Mouse (Mus musculus): ENCODE measurements around the gene Ifitm7.
A peak's percentile ranks its signal among the peaks of the same experiment; 100 is the strongest.
"Not testable (repeated sequence)": the region's sequence is repeated elsewhere in the genome, so short reads cannot be mapped to it uniquely, and the experiment has no call there.

The Ifitm7 gene

DNA sequence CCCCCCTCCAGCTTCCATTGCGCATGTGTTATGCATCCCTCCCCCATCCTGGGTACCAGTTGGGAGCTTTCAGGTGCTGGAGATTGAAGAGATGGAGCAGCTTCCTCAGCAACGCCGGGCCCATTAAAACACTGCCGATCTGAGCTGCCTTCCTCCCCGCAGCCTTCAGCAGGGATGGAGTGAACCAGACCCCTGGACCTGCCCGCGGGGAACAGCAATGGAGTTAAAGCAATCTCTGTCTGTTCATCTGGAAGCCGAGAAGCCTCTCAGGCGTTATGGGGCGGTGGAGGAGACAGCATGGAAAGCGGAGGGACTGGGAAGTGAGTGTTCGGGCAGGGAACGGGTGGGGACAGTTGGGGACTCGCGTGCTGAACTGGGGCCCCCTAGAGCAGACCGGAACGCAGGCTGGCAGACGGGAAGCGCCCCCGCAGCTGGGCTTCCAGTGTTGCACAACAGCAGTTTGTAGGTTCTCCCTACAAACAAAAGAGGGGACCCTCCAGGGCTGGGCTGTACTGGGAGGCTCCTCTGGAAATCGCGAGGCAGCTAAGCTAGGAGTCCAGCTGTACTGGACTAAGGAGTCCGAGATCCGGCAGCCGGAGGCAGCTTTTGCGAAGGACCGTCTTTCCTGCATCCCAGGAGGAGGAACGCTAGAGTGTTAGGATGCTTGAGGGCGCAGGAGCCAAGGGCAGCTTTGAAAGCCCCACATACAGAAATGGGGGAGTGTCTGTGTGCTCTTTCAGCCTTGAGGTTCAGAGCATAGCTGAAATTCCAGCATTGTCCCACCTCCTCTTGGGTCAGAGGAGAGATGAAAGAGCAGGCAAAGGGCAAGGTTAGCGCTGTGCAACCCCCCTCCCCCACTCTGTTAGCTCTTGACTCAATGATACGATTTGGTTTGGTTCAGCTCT is at the start of gene Ifitm7, which contains the start of gene 2900011O08Rik:
Gene Ifitm7 (minus strand): TSS at position 315 of the 905 bp plus-strand sequence.
Gene 2900011O08Rik (plus strand): TSS at position 31 of the 905 bp plus-strand sequence.
- DNase-seq, result no peak

DNA sequence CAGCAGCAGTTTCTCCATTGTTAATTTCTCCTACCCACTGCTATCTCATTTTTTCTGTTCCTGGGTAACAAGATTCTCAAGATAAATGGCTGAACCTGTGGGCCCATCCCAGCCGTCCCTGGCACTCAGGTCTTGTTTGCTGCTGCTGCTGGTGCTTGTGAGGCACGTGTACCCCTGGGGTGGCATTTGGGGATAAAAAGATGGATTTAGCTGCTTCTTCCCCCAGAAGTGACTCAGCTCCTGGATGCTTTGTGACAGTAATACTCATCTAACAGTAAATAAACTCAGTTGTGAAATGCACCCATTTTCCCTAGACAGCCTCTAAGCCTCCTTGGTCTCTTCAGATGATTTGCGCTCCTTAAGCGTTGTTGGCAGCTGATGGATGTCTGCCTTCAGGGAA is 46.4 kb upstream of the Ifitm7 start:
- DNase-seq, result no peak

DNA sequence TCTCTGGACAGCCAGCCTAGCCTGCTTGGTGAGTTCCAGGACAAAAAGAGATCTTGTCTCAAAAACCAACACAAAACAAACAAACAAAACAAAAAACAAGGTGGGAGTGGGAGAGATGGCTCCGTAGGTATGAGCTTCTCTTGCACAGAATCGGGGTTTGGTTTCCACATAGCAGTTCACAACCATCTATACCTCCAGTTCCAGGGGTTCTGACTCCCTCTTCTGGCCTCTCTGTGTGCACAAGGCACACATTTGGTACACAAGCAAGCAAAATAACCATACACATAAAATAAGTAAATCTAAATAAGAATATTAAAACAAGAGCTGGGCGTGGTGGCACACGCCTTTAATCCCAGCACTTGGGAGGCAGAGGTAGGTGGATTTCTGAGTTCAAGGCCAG is 44.0 kb upstream of the Ifitm7 start:
- no peak for DNase-seq

DNA sequence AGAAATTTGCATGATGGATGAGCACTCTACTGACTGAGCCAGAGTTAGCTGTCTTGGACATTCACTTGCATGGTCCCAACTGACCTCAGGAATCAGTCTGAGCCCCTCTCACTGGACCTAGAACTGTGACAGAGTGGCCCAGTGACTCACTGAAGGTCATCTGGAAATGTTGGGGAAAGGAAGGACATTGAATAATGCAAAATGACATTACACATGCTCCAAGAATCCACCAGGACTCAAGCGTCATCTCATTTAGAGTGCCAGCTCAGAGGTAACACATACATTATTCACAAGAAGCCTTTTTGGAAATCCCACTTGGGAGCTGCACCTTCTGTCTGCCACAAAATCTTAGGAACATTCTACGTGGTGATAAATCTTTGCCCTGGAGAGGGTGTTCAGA is 43.2 kb upstream of the Ifitm7 start:
- no peak for DNase-seq

DNA sequence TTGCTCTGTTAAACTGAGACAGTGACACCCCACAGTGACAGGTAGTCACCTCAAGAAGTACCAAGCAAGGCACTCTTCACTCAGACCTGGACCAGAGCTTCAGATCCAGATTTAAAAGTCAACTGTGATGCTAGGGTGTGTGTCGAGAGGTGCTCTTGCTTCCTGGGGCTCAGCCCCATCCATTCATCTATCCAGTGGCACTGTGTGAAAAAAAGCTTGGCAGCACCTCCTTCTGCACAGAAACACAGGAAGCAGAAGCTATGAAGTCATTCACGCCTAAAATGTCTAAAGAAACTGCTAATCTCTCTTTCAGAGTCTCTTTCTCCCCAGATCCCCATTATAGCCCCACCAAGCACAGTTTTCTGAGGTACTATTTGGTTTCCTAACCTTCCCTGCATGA is 42.4 kb upstream of the Ifitm7 start:
- DNase-seq, result no peak

DNA sequence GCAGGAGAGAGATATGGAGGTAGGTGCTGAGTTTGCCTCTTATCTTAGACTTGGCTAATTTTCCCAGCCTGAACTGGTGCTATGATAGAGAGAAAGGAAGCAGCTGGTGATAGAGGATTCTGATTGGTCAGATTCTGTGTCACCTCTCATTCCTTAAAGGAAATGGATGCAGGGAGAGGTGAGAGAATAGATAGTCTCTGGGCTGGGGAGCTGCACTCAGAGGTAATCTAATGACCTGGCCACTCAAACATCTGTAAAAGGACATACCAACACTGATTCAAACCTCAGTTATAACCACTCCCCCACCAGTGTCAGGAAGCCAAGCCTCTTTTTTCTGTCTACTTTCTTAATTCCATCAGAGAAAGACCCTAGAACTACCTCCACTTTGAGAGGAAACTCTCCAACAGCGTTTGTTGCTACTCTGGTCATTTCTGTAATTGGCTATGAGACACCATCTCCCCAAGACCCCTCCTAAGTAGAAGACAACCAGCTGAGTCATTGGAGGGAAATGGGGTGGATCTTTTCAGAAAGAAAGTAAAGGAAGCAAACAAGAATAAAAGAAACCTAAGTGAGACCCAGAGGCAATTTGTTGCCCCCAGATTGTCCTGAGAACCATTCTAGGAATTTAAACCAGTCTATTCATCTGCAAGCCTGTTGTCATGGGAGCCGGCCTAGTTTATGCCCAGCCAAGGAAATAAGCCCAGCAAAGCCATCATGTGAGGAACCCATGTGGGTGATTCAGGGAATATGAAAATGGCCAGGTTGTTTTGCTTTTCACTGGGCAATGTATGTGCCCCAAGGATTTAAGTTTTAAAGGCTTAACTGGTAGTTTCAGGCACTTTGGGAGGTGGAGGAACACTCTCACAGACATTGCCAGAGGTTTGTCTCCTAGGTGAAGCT is 38.7 kb upstream of the Ifitm7 start:
- no peak for DNase-seq

DNA sequence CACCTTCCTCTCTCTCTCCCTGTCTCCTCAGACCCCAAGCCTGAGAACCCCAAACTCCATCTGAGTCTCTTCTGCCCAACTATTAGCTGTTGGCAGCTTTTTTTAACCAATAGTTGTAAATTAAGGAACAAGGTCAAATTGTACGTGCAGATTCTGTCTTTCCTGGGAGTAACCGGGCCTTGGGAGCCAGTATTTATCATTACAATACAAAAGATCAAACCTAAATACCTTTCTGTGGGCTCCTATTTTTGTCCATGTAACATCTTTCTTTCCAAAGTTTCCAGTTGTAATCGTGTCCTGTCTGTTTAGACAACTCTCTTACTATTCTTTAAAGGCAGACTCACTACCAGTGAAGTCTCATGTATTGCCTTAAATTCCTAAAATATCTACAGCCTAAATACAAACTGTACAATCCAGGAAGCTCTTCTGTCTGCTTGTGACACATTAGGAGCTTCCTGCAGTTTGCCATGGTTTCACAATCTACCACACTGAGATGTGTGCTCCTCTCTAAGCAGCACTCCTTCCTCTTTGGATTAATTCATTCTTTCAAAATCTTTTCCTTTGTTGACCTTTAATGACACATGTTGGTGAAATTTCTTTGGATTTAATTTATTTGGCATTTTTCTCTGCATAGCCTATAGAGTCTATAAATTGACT is 34.6 kb upstream of the Ifitm7 start:
- no peak for DNase-seq

DNA sequence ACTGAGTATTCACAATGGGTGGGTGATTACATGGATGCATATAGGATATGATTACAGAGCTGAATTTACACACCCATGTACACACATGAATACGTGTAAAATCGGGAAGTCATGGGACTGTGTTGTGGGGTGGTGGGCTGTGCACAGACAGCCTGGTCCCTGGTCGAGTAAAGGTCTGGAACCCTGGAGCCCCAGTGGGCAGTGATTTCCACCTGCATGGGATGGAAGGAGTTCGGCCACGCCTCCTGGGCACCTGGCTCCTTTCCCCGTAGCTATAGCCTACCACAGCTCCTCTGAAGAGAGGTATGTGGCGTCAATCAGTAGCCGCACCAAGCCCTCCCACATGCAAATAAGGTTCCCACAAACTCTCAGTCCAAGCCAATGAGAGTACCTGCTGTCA is 30.6 kb upstream of the Ifitm7 start:
- DNase-seq, result no peak

DNA sequence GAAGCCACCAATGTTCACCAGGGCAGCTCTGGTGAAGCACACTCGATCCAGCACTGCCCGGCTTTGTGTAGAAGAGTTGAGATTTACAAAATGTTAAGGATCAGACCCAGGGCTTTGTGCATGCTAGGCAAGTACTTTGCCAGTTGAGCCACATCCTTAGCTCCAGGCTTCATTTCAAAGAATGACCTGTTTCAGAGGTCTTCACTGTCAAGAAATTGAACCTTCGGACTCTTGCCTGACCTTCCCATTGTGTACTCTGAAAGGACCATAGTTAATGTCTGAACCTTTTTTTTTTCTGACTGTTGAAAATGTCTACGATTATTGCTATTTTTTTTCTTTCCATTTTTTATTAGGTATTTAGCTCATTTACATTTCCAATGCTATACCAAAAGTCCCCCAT is 23.3 kb upstream of the Ifitm7 start:
- no peak for DNase-seq

DNA sequence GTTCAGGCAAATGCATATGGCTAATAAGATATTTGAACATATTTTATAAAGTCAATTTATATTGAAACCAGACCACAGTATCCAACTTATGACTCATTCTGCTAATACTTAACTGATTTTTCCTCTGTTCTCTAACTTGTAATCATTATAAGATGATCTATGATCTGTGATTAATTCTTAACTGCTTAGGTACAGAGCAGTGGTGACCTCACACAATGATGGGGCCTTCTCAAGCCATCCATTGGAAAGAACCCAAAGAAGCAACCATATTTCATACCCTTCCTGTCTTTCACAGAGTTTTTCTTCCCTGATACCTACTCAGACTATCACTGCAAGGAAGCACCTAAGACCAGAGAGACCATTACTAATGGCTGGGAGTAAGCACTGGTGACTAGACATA is 22.0 kb upstream of the Ifitm7 start:
- DNase-seq, result no peak

DNA sequence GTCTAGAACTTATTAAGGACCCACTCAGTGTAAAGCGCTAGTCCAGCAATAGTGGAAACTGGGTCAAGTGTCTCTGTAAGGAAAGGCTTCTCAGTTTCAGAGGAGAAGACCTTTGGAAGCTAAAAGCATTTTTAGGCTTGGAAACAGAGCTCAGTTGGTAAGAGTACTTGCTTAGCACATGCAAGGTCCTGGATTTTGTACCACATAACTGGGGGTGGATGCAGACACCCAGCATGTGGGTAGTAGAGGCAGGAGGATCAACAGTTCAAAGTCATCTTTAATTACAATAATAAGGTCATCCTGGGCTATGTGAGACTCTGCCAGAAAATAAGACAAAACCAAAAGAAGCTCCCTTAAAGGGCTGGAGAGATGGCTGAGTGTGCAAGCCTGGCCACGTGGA is 21.4 kb upstream of the Ifitm7 start:
- no peak for DNase-seq

DNA sequence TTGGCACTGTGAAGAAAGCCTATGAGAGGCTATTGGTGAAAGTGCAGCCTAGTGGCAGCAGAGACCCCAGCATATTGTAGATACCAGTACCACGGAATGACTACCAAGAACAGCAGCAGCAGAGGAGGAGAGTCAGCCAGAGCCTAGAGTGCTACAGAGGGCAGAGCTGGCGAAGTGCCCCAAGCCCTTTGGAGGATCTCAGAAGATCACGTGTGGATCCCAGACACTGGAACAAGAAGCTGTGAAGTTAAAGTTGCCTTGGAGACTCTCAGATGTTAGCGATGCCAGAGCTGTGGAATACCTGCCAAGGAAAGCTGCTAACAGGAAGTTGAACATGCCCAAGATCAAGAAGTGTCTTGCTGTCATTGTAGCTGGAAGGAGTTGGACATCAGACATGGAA is 18.6 kb upstream of the Ifitm7 start:
- no peak for DNase-seq

DNA sequence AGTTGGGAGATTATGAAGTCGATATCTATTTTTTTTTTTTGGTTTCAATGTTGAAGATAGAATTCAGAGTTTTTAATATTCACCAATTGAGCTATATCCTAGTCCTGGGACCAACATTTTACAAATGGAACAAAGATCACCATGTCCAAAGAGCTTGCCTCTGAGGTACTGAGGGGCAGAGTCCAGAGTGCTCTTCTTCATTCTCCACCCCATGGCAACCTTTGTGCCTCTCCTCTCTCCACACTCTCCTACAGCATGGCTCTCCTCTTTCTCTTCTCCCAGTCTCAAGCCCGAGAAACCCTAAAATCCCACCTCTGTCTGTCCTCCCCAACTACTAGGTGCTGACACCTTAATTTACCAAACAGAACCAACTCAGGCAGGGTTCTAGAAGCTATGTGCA is 18.0 kb upstream of the Ifitm7 start:
- DNase-seq, result no peak

DNA sequence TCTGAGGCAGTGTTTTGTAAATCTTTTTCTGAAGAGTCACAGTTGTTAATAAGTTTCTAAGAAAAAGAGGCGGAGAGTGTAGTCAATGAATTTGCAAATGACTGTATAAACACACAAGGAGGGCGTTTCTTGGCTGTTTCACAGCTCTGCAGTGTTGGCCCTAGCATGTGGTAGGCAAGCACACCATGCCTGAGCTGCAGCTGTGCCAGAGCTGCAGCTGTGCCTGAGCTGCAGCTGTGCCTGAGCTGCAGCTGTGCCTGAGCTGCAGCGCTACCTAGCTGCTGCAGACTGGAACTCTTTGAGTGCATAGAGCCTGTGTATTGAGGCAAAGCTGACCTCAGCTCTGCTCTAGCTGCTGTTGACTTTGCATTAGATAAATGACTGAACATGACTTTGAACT is 17.5 kb upstream of the Ifitm7 start:
- DNase-seq, result peak in 1 of 2 experiments; percentile 19

DNA sequence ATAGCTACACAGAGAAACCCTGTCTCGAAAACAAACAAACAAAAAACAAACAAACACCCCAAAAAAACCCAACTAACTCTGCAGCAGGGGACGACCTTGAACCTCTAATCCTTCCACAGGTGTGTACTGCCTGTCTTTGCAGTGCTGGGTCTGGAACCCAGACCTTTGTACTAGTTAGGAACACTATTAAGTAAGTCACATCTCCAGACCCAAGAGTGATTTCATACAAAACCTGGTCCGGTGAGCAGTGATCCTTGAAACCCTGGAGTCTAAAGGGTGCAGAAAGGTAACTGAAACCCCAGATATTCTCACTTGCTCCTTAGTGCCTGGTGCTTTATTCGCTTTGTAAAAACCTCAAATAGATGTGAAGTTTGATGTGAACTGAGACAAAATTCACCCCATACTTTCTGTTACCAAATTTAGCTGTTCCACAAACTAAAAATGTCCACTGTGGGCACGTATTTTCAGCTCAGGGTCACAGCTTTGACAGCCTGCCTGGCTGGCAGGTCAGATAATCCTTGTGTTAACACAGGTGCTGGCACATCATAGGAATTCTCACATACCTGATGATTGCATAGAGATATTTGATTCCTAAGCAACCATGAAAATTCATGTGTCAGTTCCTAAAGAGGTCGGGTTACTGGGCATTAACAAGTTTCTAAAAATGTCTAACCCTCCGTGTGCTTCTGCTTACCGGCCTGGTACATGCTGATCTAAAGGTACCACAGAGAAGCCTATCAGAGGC is 16.9 kb upstream of the Ifitm7 start:
- DNase-seq, result no peak

DNA sequence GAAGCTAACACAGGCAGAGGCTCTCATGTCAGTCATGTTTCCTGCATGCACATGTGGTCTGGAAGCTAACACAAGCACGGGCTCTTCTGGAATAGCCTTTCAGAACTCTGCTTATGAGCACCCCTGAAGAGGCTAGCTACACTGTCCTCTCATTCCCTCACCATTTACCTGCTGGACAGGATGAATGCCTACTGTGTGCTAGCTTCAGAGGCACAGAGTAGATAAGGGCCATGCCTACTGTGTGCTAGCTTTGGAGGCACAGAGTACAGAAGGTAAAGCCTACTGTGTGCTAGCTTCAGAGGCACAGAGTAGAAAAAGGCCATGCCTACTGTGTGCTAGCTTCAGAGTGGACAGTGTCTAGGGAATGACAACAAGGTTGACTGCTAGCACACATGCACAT is 7.8 kb upstream of the Ifitm7 start:
- no peak for DNase-seq

DNA sequence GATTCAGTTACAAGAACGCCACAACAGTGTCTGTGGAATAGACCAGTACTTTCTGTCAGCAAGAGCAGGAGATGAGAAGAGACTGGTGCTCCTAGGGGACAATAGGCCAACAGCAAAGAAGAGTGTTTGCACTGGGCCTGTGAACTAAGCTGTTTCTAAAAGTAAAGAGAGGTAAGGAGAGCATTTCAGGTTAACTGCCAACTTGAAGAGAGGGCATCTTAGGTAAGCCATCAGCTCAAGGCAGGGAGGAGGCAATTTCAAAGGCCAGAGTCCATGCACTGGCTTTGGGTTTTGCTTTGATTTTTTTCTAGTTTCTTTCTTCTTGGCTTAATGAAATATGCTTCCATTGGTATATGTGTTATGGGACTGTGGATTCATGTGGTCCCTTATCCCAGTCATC is 7.4 kb upstream of the Ifitm7 start:
- no peak for DNase-seq

DNA sequence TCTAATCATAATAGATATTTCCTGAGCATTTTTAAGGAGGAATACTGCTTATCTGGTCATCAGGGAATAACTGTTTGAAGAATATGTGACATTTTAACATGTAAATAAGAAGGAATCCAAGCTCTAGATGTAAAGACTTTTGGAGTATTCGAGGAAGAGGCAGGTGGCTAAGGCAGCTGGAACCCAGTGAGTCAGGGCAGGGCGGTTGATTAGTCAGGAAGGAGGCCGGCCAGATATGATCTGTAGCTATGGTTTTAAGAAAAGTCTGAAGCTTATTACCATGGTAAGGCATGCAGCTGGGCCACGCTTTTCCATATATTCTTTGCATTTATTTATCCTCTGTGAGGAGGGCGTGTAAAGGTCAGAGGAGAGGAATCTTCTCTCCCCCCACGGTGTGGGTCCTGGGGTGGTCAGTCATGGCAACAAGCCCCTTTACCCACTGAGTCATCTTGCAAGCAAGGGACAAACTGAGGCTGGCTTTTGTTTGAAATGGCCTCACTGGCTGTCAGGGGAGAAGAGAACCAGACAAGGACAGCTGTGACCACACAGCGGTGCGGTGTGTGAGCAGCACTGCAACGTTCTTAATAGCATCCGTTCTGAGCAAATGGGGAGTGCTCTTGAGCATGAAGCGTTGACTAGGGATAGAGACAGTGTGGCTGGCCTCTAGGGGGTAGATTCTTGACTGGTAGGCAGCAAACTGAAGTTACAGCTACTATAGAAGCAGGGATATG is 6.0 kb upstream of the Ifitm7 start:
- DNase-seq, result no peak

DNA sequence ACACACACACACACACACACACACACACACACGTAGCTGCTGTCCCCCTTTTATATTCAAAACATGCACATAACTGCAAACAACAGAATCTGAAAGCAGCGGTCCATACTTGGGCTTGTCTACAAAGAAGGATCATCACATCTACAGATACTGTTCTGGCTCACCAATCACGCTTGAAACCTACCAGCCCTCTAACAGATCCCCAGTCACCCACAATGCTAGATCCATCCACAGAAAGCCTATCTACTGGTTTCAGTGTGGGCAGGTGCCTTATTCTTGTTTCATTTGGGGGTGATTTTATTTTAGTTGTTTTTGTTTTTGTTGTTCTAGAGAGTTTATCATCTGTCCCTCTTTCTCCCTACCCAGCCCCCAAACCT is 503 bp downstream of the Ifitm7 start:
- no peak for DNase-seq

DNA sequence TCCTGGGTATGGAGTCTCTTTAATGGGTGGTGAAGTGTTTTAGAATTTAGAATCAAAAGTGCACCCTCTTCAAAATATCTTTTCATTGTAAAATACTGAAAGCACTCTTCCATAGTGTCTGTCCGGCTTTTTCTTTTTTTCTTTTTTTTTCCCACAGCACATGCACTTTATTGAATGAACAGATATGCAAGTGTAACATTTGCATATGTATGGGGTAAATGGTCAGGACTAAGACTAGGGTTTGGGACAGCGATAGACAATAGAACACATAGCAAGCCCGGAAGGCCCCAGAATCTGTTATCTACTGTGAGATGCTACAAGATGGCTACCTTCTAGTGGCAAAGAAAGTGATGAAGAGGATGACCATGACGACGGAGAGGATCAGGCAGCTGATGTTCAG is 3.5 kb downstream of the Ifitm7 start:
- DNase-seq, result no peak

DNA sequence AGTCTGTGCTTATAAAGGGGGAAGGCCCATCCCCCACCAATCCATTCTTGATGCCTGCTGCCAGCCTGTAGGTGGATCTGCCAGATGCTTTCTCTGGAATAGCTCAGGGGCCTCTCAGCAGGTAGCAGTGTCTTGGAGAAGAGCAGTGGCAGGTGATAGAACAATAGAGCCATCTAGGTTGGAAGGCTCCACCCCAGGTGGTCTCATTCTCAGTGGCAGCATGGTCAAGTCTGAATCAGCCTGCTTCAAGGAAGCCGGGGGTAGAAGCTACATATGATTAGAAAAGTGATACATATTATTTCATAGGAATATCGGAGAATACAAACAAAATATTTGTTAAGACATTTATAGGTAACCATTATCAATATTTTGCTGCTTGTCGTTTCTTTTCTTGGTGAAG is 5.0 kb downstream of the Ifitm7 start:
- DNase-seq, result not testable (repeated sequence)

DNA sequence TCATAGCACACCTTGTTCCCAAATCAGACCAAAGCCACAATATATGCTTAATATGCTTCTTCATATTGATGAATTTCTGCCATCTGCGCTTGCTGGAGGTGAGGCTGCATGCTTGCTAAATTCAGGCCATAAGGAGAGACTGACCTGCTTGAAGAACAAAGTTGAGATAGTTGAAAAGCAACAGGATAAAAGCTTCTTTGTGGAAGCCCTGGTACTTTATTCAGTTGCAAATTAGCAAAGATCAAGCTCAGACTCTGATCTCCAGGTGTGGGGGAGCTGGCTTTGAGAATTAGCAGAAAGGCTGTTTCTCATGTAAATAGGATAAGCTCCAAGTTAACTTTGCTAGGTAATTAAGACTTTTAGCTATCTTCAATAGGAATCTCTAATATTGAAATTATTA is 9.7 kb downstream of the Ifitm7 start:
- not testable (repeated sequence) for DNase-seq

All from lung, adult 18-20 months (tissue).